Mouse (Mus musculus): ENCODE measurements around the gene Celf5.

Gene Celf5

GRCm38 (mm10) chr10:81425236-81425850 is 57.2 kb downstream of the Celf5 start:
- no peak for DNase-seq

GRCm38 (mm10) chr10:81424246-81425051 is 58.1 kb downstream of the Celf5 start:
- DNase-seq: no peak

- no peak for DNase-seq
These were observed 58.8 kb downstream of the Celf5 start for GRCm38 (mm10) chr10:81423476-81424245.

GRCm38 (mm10) chr10:81422661-81423217 is 59.8 kb downstream of the Celf5 start:
- DNase-seq: no peak

- DNase-seq: no peak
These were observed 60.3 kb downstream of the Celf5 start for GRCm38 (mm10) chr10:81422191-81422590.

- DNase-seq: no peak
These were observed 60.8 kb downstream of the Celf5 start for GRCm38 (mm10) chr10:81421797-81422100.

GRCm38 (mm10) chr10:81421041-81421796 is 61.3 kb downstream of the Celf5 start:
- DNase-seq: no peak

GRCm38 (mm10) chr10:81420191-81420767 is 62.2 kb downstream of the Celf5 start:
- no peak for DNase-seq

GRCm38 (mm10) chr10:81419111-81419928 is 63.2 kb downstream of the Celf5 start:
- no peak for DNase-seq

GRCm38 (mm10) chr10:81418216-81419070 is 64.1 kb downstream of the Celf5 start:
- DNase-seq: no peak

- no peak for DNase-seq
These were observed 65.0 kb downstream of the Celf5 start for GRCm38 (mm10) chr10:81417227-81418215.

- peak; percentile 88 for DNase-seq
These were observed 65.8 kb downstream of the Celf5 start for GRCm38 (mm10) chr10:81416581-81417226.

- DNase-seq: no peak
These were observed 66.8 kb downstream of the Celf5 start for GRCm38 (mm10) chr10:81415549-81416310.

- DNase-seq: no peak
These were observed 67.4 kb downstream of the Celf5 start for GRCm38 (mm10) chr10:81415146-81415545.

- no peak for DNase-seq
These were observed 67.8 kb downstream of the Celf5 start for GRCm38 (mm10) chr10:81414682-81415081.

- peak; percentile 82 for DNase-seq
These were observed 68.9 kb downstream of the Celf5 start for GRCm38 (mm10) chr10:81413310-81414261.

All from embryo, embryonic 11 days (tissue).